Mouse (Mus musculus) thymus, adult 18-20 months (tissue): Measurements from ENCODE around the gene Thy1.

Source experiments
- DNase-seq, 2 experiments: peaks; one replicate each; pipeline ENCODE4 v3.0.0; 2022; ENCODE audit warnings: mixed read lengths in 2 of 2

The Thy1 gene

DNA sequence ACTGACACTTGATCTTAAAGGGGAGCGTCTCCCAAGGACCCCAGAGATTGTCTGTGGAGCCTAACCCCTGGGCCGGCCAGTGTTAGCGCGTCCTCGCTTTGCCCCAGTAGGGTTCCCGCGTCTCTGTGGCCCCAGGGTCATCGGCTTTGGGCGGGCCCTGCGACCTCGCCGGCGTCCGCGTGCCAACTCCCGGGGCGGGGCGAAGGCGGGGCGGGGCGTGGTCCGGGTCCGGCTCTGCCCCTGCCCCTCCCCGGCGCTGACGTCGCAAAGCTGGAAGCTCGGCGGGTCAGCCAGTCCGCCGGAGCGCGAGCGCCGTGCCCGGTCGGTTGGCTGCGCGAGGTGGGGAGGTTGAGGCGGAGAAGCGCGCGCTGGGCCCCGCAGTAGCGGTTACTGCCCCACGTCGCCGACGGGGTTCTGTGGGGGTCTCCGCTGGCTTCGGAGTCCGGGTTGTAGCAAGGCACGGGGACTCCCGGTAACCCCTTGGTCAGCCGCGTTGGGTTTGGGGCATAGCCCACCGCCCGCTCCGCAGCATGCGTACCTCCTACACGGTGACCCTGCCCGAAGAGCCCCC, 41.6 kb downstream of the Thy1 start:
- peak; percentile 65 to 67 for DNase-seq

DNA sequence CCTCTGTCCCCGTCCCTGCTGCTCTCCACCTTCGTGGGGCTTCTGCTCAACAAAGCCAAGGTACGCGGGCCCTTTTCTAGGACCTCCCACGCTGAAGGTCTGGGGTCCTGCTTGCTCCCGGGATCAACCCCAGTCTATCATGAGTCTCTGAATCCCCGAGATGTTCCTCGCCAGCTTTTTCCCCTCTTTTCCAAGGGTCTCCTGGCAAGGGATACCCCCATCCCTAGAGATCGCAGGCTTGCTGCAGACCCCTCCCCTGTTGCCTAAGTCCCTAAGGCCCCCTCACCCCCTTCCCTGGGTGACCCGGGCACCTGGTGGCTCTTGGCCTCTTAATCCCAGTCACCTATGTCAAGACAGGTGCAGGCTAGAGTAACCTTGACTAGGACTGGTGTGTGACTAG, 42.1 kb downstream of the Thy1 start:
- no peak for DNase-seq

DNA sequence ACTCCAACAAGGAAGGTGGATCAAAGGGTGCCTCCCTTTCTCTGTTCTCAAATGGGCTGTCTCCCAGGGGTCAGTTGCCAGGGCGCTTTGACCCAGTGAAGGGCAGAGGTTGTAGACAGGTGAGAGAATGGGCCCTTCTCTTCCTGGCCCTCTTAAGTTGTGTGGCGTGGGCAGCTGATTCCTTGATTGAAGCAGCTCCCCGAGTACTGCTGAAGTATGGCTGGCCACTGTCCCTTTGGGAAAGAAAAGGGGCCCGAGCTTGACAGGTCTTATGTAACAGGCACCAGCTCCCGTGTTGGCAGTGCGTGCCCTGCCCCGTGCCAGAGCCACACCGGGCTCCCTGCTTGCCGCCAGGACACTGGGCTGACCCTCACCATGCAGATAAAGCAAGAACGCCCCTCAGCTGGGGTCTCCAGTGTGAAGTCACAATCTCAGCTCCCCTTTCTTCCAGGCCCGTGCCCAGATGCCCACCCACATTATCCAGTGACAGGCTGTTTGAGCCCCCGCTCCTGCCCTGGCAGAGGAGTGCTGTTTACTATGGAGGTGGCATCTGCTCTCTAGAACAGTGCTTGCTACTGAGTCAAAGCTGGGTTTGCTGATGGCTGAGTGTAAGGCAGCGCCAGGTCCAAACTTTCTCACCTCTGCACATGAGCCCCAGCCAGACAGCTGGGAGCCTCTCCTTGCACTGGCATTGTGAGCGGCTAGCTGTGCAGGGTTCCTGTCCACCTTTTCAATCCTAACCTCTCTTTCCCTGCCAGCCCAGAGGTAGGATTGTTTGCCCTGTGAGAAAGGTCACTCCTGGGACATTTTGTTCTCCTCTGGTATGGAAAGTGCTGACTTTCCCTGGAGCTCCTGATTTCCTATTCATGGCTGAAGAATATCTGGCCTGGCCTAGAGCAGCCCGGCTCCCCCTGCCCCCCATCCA, 42.8 kb downstream of the Thy1 start:
- no peak for DNase-seq

- no peak for DNase-seq
These were observed 43.8 kb downstream of the Thy1 start for GRCm38 (mm10) chr9:44086960-44087359.

DNA sequence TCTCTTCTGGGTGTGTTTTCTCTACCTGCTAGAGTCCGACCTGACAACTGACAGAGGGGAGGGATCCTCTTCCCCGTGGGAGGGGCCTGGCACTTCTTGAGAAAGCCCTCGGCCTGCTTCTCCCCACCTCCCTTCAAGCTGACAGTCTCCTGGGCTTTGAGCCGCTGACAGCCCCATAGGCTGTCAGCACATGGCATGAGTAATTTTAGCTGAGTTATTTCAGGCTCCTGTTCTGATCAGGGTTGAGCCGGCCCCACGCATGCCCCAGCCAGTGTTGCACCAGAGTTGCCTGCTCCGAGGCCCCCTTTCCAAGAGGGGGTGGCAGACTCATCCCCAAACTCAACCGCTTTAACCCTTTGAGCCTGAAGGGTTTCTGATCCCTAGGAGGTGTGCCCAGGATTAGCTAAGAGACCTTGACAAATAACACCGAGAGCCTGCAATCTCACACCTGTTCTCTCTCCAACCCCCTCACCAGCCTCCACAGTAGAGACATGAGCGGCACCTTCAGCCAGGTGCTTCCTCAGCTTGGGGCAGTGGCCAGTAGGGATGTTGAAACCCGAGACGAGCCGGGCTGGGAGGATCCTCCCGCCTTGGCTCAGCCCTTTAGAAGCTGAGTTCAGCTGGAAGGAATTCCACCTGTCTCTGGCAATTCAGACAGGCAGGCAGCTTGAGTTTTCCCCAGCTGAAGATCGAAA, 44.7 kb downstream of the Thy1 start:
- DNase-seq, result no peak

- DNase-seq, result no peak
These were observed 45.9 kb downstream of the Thy1 start for GRCm38 (mm10) chr9:44088877-44089608.

DNA sequence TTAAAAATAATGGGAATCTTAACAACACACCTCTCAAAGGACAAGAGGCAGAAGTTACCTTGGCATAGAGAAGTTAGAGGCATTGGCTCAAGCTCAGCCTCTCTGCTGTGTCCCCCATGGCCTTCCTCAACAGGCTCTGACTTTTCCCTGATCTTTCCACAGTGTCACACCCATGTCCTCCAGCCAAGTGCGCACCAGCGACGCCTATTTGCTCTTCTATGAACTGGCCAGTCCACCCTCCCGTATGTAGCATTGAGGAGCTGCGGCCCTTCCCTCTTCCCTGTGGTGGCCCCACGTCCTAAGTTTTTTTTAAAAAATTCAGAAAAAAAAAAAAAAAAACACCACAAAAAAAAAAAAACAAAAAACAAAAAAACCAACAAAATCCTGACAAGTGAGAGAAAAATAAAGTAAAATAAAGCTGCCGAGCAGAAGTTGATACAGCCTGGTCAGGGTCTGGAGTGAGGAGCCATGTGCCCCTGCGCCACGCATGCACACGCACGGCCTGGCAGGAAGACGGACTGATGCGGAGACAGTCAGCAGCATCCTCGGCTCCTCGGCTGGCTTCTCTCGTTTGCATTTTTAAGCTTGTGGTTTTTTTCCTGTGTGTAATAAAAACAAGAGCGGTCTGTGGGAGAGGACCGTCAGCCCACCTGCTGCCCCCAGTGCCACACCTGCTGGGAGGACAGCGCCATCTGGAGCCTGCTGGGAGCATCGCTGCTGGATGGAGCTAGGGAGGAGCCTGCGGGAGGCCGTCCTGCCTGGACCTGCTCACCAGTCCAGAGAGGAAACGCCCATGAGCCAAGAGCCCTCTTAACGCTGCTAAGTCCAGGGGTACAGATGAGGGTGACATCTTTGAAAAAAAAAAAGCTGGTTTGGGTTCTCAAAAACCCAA, 50.7 kb downstream of the Thy1 start:
- peak; percentile 75 to 82 for DNase-seq

DNA sequence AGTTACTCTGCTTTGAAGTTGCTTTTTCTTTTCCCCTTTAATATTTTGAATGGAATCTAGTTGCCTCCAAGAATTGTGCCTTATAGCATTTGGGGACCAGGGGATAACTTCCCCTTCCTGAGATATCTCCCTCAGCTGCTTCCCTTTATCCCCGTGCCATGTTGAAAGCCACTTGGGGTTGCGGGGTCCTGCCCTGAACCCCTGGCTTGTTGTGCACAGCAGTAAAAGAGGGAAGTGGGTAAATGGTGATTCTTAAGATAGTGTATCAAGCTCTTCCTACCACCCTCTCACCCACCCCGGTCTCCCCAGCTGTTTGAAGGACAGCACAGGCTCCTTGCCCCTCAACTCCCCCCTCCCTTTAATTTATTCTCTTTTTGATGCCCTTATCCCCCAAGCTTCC, 51.6 kb downstream of the Thy1 start:
- DNase-seq, result no peak

- DNase-seq, result no peak
These were observed 52.6 kb downstream of the Thy1 start for GRCm38 (mm10) chr9:44095781-44096180.

GRCm38 (mm10) chr9:44096536-44096935, 53.4 kb downstream of the Thy1 start:
- DNase-seq, result no peak
